Mouse (Mus musculus) urinary bladder, adult 18-20 months (tissue): ENCODE data around the gene Stk39.
"Not testable (repeated sequence)": the region's sequence is repeated elsewhere in the genome, so short reads cannot be mapped to it uniquely, and the experiment has no call there.

ENCODE experiments used
- DNase-seq, 2 experiments: peaks; one replicate each; pipeline ENCODE4 v3.0.0; 2022; ENCODE audit warnings: low spot score in 2 of 2, mixed read lengths in 2 of 2

The Stk39 gene

GRCm38 (mm10) chr2:68288106-68288505 lies 184.0 kb downstream of the Stk39 start:
- no peak for DNase-seq

- peak in 1 of 2 experiments; percentile 44 for DNase-seq
Observed at GRCm38 (mm10) chr2:68284391-68284790, 187.7 kb downstream of the Stk39 start.

- no peak for DNase-seq
Observed at GRCm38 (mm10) chr2:68283021-68283548, 189.0 kb downstream of the Stk39 start.

GRCm38 (mm10) chr2:68281575-68281974 lies 190.5 kb downstream of the Stk39 start:
- no peak for DNase-seq

GRCm38 (mm10) chr2:68271301-68271700 lies 200.8 kb downstream of the Stk39 start:
- no peak for DNase-seq

GRCm38 (mm10) chr2:68270836-68271235 lies 201.2 kb downstream of the Stk39 start:
- no peak for DNase-seq

- DNase-seq: no peak
Observed at GRCm38 (mm10) chr2:68269646-68270045, 202.4 kb downstream of the Stk39 start.

GRCm38 (mm10) chr2:68264826-68265225 lies 207.2 kb downstream of the Stk39 start:
- DNase-seq: no peak

GRCm38 (mm10) chr2:68260911-68261310 lies 211.2 kb downstream of the Stk39 start:
- no peak for DNase-seq

- no peak for DNase-seq
Observed at GRCm38 (mm10) chr2:68257571-68257970, 214.5 kb downstream of the Stk39 start.

GRCm38 (mm10) chr2:68256472-68256871 lies 215.6 kb downstream of the Stk39 start:
- no peak for DNase-seq

- no peak for DNase-seq
Observed at GRCm38 (mm10) chr2:68254756-68255155, 217.3 kb downstream of the Stk39 start.

GRCm38 (mm10) chr2:68253222-68253621 lies 218.8 kb downstream of the Stk39 start:
- DNase-seq: no peak

GRCm38 (mm10) chr2:68252048-68252758 lies 219.9 kb downstream of the Stk39 start:
- no peak for DNase-seq

- no peak for DNase-seq
Observed at GRCm38 (mm10) chr2:68250897-68251296, 221.2 kb downstream of the Stk39 start.

- no peak for DNase-seq
Observed at GRCm38 (mm10) chr2:68249855-68250424, 222.1 kb downstream of the Stk39 start.

- no peak for DNase-seq
Observed at GRCm38 (mm10) chr2:68246284-68246683, 225.8 kb downstream of the Stk39 start.

GRCm38 (mm10) chr2:68244556-68244955 lies 227.5 kb downstream of the Stk39 start:
- DNase-seq: no peak

GRCm38 (mm10) chr2:68243879-68244553 lies 228.1 kb downstream of the Stk39 start:
- DNase-seq: no peak

- DNase-seq: no peak
Observed at GRCm38 (mm10) chr2:68243273-68243672, 228.8 kb downstream of the Stk39 start.

- no peak for DNase-seq
Observed at GRCm38 (mm10) chr2:68242069-68242468, 230.0 kb downstream of the Stk39 start.

- no peak for DNase-seq
Observed at GRCm38 (mm10) chr2:68241640-68242039, 230.4 kb downstream of the Stk39 start.

GRCm38 (mm10) chr2:68239415-68239814 lies 232.7 kb downstream of the Stk39 start:
- not testable (repeated sequence) for DNase-seq
